Mouse (Mus musculus) pancreas, adult 10 weeks (tissue): ENCODE data around the gene Bag1. TPM values are rescaled to one million over a fixed set of nuclear protein-coding genes. Genes with fewer than 3 reads are reported as not detected.

Experiments used
- polyA plus RNA-seq: library from polyadenylated mRNA; stranded (reverse); fragments of 350-450 nt; fragmentation: Illumina TruSeq; extraction: RNeasy Lipid Tissue Mini Kit (QIAGEN cat#74804); gene quantifications from one replicate; pipeline ENCODE4 v1.2.3, GENCODE M21; 2015; ENCODE audit warnings: low read depth, low replicate concordance; ENCODE audit not compliant: insufficient read depth

The Bag1 gene
- polyA plus RNA-seq = 69.8 TPM

DNA sequence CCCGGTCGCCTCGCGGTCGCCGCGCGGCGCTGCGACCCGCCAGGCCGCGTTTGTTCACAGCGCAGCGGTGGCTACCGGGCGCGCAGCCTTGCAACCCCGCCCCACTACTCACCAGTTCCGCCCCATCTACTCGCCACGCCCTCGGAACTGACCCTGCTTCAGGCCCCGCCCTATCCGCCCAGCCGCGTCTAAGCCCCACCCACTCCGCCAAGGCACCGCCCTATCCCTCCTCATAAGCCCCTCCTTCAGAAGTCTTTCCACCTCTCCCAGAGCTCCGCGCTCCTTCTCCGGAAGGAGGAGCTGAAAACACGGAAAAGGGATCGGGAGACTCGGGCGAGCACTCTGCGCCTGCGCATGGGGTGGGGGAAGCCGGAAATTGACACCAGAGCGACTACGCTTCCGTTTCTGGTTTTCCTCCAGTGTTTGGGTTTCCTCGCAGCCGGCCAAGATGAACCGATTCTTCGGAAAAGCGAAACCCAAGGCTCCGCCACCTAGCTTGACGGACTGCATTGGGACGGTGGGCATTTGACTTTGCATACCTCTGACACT is at the start of gene Bag1, which contains the start of gene Chmp5:
TSS of gene Bag1 (minus strand) at position 135 of the 549 bp plus-strand sequence.
TSS of gene Chmp5 (plus strand) at position 248 of the 549 bp plus-strand sequence.

DNA sequence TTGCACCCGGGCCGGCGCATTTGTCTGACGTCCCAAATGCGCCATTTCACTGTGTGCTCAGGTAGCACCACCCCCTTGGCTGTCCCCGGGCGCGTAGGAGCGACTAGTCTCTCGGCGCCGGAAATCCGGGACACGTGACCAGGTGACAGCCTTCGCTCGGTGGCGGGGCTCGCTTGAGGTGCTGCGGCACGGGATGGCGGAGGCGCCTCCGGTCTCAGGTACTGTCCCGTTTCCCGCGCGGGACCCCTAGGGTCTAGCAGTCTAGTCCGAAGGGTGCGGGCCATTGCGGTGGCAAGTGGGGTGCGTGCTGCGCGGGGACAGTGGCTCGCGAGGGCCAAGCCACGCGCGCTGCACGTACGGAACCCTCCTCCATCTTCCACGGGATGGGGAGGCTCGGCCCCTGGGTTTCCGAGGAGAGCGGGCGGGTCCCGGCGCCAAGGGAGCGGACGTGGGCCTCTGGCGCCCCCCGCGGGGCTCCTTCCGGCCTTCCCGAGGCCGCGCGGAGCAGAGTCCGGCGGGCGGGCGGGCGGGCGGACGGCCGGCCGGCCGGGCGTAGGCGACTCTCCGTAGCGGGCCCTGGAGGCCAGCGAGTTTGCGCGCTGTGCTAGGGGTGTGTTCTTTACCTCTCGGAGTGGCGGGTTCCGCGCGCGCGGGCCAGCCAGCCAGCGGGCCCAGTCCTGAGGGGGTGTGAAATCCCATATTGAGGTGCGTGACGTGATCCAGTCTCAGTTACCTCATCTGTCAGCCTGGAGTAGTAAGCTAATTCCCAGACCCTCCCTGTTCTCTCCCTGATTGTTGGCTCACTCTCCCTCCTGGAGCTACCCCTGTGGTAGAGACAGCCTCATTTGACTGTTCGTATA is 23.0 kb upstream of the Bag1 start, which contains the start of gene Nfx1:
TSS of gene Nfx1 (plus strand) at position 65 of the 860 bp plus-strand sequence.

DNA sequence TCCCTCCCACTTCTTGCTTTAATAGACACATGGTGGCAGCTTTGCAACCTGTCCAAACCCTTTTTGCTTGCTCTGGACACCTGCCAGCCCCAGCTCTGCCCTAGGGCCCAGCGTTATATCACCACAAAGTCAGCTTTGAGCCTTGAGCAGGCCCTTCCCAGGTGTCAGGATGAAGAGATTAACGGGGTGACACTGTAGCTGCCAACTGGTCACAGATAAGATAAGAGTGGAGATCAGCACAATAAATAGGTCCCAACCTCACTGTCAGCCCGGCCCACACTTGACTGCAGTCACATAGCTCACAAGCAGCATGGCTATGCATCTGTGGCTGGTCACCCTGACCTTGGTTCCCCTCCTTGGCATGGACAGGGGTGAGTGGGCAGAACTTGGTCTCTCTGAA is 28.3 kb downstream of the Bag1 start, which contains the start of gene Spink4:
TSS of gene Spink4 (plus strand) at position 268 of the 400 bp plus-strand sequence.

Other genes with a start within 250 kb of the Bag1 start
- gene Aptx, start 245.1 kb downstream of the Bag1 start, polyA plus RNA-seq = 2.8 TPM
- gene Dnaja1, start 226.1 kb downstream of the Bag1 start, polyA plus RNA-seq = 38.2 TPM
- gene Smu1, start 190.4 kb downstream of the Bag1 start, polyA plus RNA-seq = 11.2 TPM
- gene B4galt1, start 94.3 kb downstream of the Bag1 start, polyA plus RNA-seq = 8.5 TPM
- 5.2 TPM for gene Spink4, start 28.2 kb downstream of the Bag1 start, polyA plus RNA-seq
- 23.0 TPM for gene Chmp5, start 113 bp upstream of the Bag1 start, polyA plus RNA-seq
- gene Nfx1, start 22.6 kb upstream of the Bag1 start, polyA plus RNA-seq = 22.6 TPM
- 1.1 TPM for gene Aqp7, start 99.8 kb upstream of the Bag1 start, polyA plus RNA-seq
- not detected for gene Aqp3, start 149.9 kb upstream of the Bag1 start, polyA plus RNA-seq
- gene Nol6, start 176.2 kb upstream of the Bag1 start, polyA plus RNA-seq = 5.0 TPM
- gene Ube2r2, start 187.4 kb upstream of the Bag1 start, polyA plus RNA-seq = 17.8 TPM